Mouse (Mus musculus): ENCODE results near the gene Rps9. TPM values are rescaled to one million over a fixed set of nuclear protein-coding genes. Genes with fewer than 3 reads are reported as not detected.
"Not testable (repeated sequence)": the region's sequence is repeated elsewhere in the genome, so short reads cannot be mapped to it uniquely, and the experiment has no call there.

The Rps9 gene
- total RNA-seq, 1 experiment, result 2,308 TPM

GRCm38 (mm10) chr7:3703148-3703878 lies 480 bp upstream of the Rps9 start:
- no peak for TF ChIP-seq HCFC1 (IDR thresholded peaks at IDR 0.05; ENCODE audit: borderline replicate concordance, insufficient read depth, low read length)
- H3K9me3 ChIP-seq (ENCODE audit: control insufficient read depth, insufficient read depth, low read depth, low read length), result no peaks in the 10 kb centered on the region
- H3K4me1 ChIP-seq (ENCODE audit: control insufficient read depth in 2 of 2, insufficient read depth in 2 of 2, low read length in 2 of 2, poor library complexity in 1 of 2), result no peaks in the 10 kb centered on the region
- H3K9ac ChIP-seq (ENCODE audit: insufficient read depth, low read depth, low read length, poor library complexity, severe bottlenecking), result peak overlapping the region; percentile 69; the same call in 1 of the 2 replicates
- peaks cover 36% of the 10 kb centered on the region for H3K36me3 ChIP-seq (ENCODE audit: control insufficient read depth, insufficient read depth, low read length, poor library complexity, severe bottlenecking)
- no peak overlapping the region; the same call in 1 of the 2 replicates for H3K27ac ChIP-seq (ENCODE audit: insufficient read depth, low read depth, low read length, poor library complexity, severe bottlenecking)
- in situ Hi-C loops (cut with MboI; ENCODE audit: low sequenced_read_pairs in 2 of 2, unreplicated experiment in 2 of 2), result no loop called here
- DNase-seq (ENCODE audit: low read depth, low spot score), result no peak
- peak overlapping the region; percentile 51 to 79 for H3K4me3 ChIP-seq (ENCODE audit: insufficient read depth in 1 of 2, low read depth in 1 of 2, low read length in 2 of 2, poor library complexity in 1 of 2, severe bottlenecking in 1 of 2)

GRCm38 (mm10) chr7:3704475-3704874 lies 682 bp downstream of the Rps9 start:
- Histone ChIP-seq H3K4me3 (ENCODE audit: insufficient read depth in 1 of 2, low read depth in 1 of 2, low read length in 2 of 2, poor library complexity in 1 of 2, severe bottlenecking in 1 of 2) (peak overlapping the region; percentile 79 to 85), H3K9me3 (ENCODE audit: control insufficient read depth, insufficient read depth, low read depth, low read length) (no peaks in the 10 kb centered on the region), H3K9ac (ENCODE audit: insufficient read depth, low read depth, low read length, poor library complexity, severe bottlenecking) (peak overlapping the region; percentile 95), H3K36me3 (ENCODE audit: control insufficient read depth, insufficient read depth, low read length, poor library complexity, severe bottlenecking) (peaks cover 36% of the 10 kb centered on the region), H3K4me1 (ENCODE audit: control insufficient read depth in 2 of 2, insufficient read depth in 2 of 2, low read length in 2 of 2, poor library complexity in 1 of 2) (no peaks in the 10 kb centered on the region), H3K27ac (ENCODE audit: insufficient read depth, low read depth, low read length, poor library complexity, severe bottlenecking) (peak overlapping the region; percentile 93)
- in situ Hi-C loops (cut with MboI; ENCODE audit: low sequenced_read_pairs in 2 of 2, unreplicated experiment in 2 of 2), result no loop called here
- TF ChIP-seq ZNF384 (IDR thresholded peaks at IDR 0.05; ENCODE audit: low read depth, low read length), result no peak
- no peak for TF ChIP-seq HCFC1 (IDR thresholded peaks at IDR 0.05; ENCODE audit: borderline replicate concordance, insufficient read depth, low read length)
- TF ChIP-seq CHD2 (IDR thresholded peaks at IDR 0.05; ENCODE audit: low read depth, low read length), result no peak
- TF ChIP-seq MAFK (IDR thresholded peaks at IDR 0.05; ENCODE audit: insufficient read depth, low read depth, low read length), result no peak
- TF ChIP-seq ZC3H11A (IDR thresholded peaks at IDR 0.05; ENCODE audit: borderline replicate concordance, low read depth, low read length), result no peak
- no peak for DNase-seq (ENCODE audit: low read depth, low spot score)

GRCm38 (mm10) chr7:3705461-3705860 lies 1.7 kb downstream of the Rps9 start:
- Histone ChIP-seq H3K27ac (ENCODE audit: insufficient read depth, low read depth, low read length, poor library complexity, severe bottlenecking) (peak overlapping the region; percentile 93), H3K9ac (ENCODE audit: insufficient read depth, low read depth, low read length, poor library complexity, severe bottlenecking) (peak overlapping the region; percentile 95), H3K4me3 (ENCODE audit: insufficient read depth in 1 of 2, low read depth in 1 of 2, low read length in 2 of 2, poor library complexity in 1 of 2, severe bottlenecking in 1 of 2) (peak overlapping the region; percentile 79 to 85), H3K36me3 (ENCODE audit: control insufficient read depth, insufficient read depth, low read length, poor library complexity, severe bottlenecking) (peaks cover 34% of the 10 kb centered on the region)
- H3K9me3 ChIP-seq (ENCODE audit: control insufficient read depth, insufficient read depth, low read depth, low read length); DNase-seq (ENCODE audit: low read depth, low spot score); in situ Hi-C loops (cut with MboI; ENCODE audit: low sequenced_read_pairs in 2 of 2, unreplicated experiment in 2 of 2); H3K4me1 ChIP-seq (ENCODE audit: control insufficient read depth in 2 of 2, insufficient read depth in 2 of 2, low read length in 2 of 2, poor library complexity in 1 of 2): not testable (repeated sequence)

GRCm38 (mm10) chr7:3705911-3706310 lies 2.1 kb downstream of the Rps9 start:
- no peaks in the 10 kb centered on the region for H3K4me1 ChIP-seq (ENCODE audit: control insufficient read depth in 2 of 2, insufficient read depth in 2 of 2, low read length in 2 of 2, poor library complexity in 1 of 2)
- peak overlapping the region; percentile 93; the same call in 1 of the 2 replicates for H3K27ac ChIP-seq (ENCODE audit: insufficient read depth, low read depth, low read length, poor library complexity, severe bottlenecking)
- in situ Hi-C loops (cut with MboI; ENCODE audit: low sequenced_read_pairs in 2 of 2, unreplicated experiment in 2 of 2), result no loop called here
- peaks cover 34% of the 10 kb centered on the region for H3K36me3 ChIP-seq (ENCODE audit: control insufficient read depth, insufficient read depth, low read length, poor library complexity, severe bottlenecking)
- H3K4me3 ChIP-seq (ENCODE audit: insufficient read depth in 1 of 2, low read depth in 1 of 2, low read length in 2 of 2, poor library complexity in 1 of 2, severe bottlenecking in 1 of 2), result peak overlapping the region; percentile 38 to 85
- TF ChIP-seq ZNF384 (IDR thresholded peaks at IDR 0.05; ENCODE audit: low read depth, low read length) (no peak), CHD2 (IDR thresholded peaks at IDR 0.05; ENCODE audit: low read depth, low read length) (no peak), HCFC1 (IDR thresholded peaks at IDR 0.05; ENCODE audit: borderline replicate concordance, insufficient read depth, low read length) (no peak), ZC3H11A (IDR thresholded peaks at IDR 0.05; ENCODE audit: borderline replicate concordance, low read depth, low read length) (no peak), MAFK (IDR thresholded peaks at IDR 0.05; ENCODE audit: insufficient read depth, low read depth, low read length) (no peak)
- H3K9me3 ChIP-seq (ENCODE audit: control insufficient read depth, insufficient read depth, low read depth, low read length), result no peaks in the 10 kb centered on the region
- peak overlapping the region; percentile 95 for H3K9ac ChIP-seq (ENCODE audit: insufficient read depth, low read depth, low read length, poor library complexity, severe bottlenecking)
- DNase-seq (ENCODE audit: low read depth, low spot score), result no peak

- H3K36me3 ChIP-seq (ENCODE audit: control insufficient read depth, insufficient read depth, low read length, poor library complexity, severe bottlenecking), result peaks cover 32% of the 10 kb centered on the region
- no peaks in the 10 kb centered on the region for H3K9me3 ChIP-seq (ENCODE audit: control insufficient read depth, insufficient read depth, low read depth, low read length)
- no peaks in the 10 kb centered on the region for H3K4me1 ChIP-seq (ENCODE audit: control insufficient read depth in 2 of 2, insufficient read depth in 2 of 2, low read length in 2 of 2, poor library complexity in 1 of 2)
- TF ChIP-seq ZNF384 (IDR thresholded peaks at IDR 0.05; ENCODE audit: low read depth, low read length) (no peak), HCFC1 (IDR thresholded peaks at IDR 0.05; ENCODE audit: borderline replicate concordance, insufficient read depth, low read length) (no peak), ZC3H11A (IDR thresholded peaks at IDR 0.05; ENCODE audit: borderline replicate concordance, low read depth, low read length) (no peak), MAFK (IDR thresholded peaks at IDR 0.05; ENCODE audit: insufficient read depth, low read depth, low read length) (no peak), CHD2 (IDR thresholded peaks at IDR 0.05; ENCODE audit: low read depth, low read length) (no peak)
- H3K4me3 ChIP-seq (ENCODE audit: insufficient read depth in 1 of 2, low read depth in 1 of 2, low read length in 2 of 2, poor library complexity in 1 of 2, severe bottlenecking in 1 of 2), result peak overlapping the region; percentile 38 to 85; a peak in 3 of 4 replicates
- H3K27ac ChIP-seq (ENCODE audit: insufficient read depth, low read depth, low read length, poor library complexity, severe bottlenecking), result peak overlapping the region; percentile 93; the same call in 1 of the 2 replicates
- DNase-seq (ENCODE audit: low read depth, low spot score), result no peak
- peak overlapping the region; percentile 95 for H3K9ac ChIP-seq (ENCODE audit: insufficient read depth, low read depth, low read length, poor library complexity, severe bottlenecking)
- in situ Hi-C loops (cut with MboI; ENCODE audit: low sequenced_read_pairs in 2 of 2, unreplicated experiment in 2 of 2), result no loop called here
These were observed 2.6 kb downstream of the Rps9 start for GRCm38 (mm10) chr7:3706343-3706934.

All from ES-E14 (cell line).